Mouse (Mus musculus) gastrocnemius, adult 8-10 months (tissue): Measurements from ENCODE around the gene Ablim1. TPM values are rescaled to one million over a fixed set of nuclear protein-coding genes. Genes with fewer than 3 reads are reported as not detected.

Experiments used
- DNase-seq, 2 experiments: peaks; one replicate each; pipeline ENCODE4 v3.0.0; 2022; ENCODE audit warnings: low spot score in 2 of 2
- total RNA-seq, 4 experiments: library from RNA; stranded (reverse); gene quantifications; 2 replicates each; pipeline ENCODE4 v1.2.4; 2022

The Ablim1 gene
- total RNA-seq, 4 experiments from 2014 or later: 37.8 to 51.1 (median 48.1) TPM

DNA sequence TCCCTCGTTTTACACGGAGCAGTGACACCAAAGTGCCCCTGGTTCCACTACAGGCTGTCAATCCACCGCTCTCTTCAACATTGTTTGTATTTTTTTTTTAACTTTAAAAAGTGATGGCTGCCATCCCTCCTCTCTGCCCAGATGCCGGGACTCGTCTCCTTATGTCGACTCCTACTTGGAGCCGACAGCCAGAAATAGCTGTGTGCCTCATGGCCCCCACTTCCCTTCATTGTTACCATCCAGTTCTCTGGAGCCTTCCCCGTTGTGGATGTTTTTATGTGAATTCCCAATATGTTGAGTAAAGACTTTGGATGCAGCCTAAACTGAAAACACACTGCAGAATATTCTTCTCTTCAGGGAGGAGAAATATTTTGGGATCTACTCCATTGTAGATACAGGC lies 8.7 kb downstream of the Ablim1 start:
- no peak for DNase-seq

DNA sequence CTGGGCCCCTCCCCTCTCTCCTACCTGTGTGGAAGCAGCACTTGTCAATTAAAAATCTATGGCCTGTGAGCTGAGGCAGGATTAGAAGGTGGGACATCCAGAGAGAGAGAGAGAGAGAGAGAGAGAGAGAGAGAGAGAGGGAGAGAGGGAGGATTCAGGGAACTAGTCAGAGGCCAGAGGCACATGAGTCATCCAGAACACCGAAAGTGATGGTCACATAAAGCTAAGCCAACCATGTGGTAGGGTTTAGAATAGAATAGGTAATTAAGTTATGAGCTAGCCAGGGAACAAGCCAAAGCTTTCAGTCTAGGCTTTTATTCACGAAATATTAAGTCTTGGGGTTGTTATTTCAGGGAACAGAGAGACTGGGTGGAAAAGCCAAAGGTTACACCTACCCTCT lies 10.1 kb downstream of the Ablim1 start:
- no peak for DNase-seq

GRCm38 (mm10) chr19:57301961-57302395 lies 12.7 kb downstream of the Ablim1 start:
- DNase-seq: no peak

DNA sequence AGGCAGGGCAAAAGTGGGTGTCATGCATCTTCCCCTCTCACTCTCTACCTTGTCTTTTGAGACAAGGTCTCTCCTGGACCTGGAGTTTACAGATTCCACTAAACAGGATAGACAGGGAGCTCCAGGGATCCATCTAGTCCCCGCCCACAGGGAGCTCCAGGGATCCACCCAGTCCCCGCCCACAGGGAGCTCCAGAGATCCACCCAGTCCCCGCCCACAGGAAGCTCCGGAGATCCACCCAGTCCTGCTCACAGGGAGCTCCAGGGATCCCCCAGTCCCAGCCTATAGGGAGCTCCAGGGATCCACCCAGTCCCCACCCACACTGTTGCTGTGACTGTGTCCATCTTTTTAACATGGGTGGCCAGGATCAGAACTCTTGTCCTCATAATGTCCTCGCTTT lies 16.7 kb downstream of the Ablim1 start:
- no peak for DNase-seq

GRCm38 (mm10) chr19:57297447-57297846 lies 17.3 kb downstream of the Ablim1 start:
- no peak for DNase-seq

- peak in 1 of 2 experiments; percentile 45 for DNase-seq
These were observed 18.2 kb downstream of the Ablim1 start for GRCm38 (mm10) chr19:57296539-57296938.

DNA sequence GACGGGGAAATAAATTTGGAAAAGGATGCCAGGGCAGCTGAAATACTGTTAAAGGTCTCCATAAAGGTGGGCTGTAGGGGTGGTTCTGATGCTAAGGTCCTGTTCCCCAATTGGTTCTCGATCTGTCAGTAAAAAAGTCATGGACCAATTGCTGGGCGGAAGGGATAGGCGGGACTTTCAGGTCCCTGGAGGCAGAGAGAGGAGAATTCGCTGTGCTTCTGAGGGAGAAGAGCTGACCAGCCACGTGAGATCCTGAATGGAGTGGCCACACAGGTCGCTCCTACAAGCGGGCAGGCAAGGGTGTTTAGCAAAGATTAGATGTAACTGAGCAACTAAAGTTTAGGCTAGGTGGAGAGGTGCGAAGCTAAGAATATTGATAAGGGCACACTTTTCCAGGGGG lies 19.2 kb downstream of the Ablim1 start:
- no peak for DNase-seq

DNA sequence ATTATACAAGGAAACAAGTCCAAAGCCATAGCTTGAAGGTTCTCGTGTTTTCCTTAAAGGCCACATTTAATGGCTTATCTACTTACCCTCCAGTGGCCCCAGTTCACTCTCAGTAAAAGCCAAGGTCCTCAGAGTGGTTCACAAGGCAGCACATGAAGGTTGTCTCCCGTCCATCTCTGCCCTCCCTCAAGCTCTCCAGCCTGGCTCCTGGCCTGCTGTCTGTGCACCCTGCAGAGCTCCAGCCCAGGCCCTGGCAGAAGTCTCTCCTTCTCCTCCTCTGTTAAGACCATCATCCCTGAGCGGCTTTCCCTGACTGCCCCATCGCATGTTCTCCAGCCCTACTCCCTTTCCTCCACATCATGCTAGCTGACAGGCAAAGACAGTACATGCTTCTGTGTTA lies 20.4 kb downstream of the Ablim1 start:
- no peak for DNase-seq

GRCm38 (mm10) chr19:57293737-57294136 lies 21.0 kb downstream of the Ablim1 start:
- DNase-seq: peak in 1 of 2 experiments; percentile 48

- DNase-seq: no peak
These were observed 31.4 kb downstream of the Ablim1 start for GRCm38 (mm10) chr19:57283310-57283709.

GRCm38 (mm10) chr19:57282642-57283041 lies 32.1 kb downstream of the Ablim1 start:
- DNase-seq: no peak

- DNase-seq: no peak
These were observed 35.1 kb downstream of the Ablim1 start for GRCm38 (mm10) chr19:57279666-57280065.

- DNase-seq: no peak
These were observed 36.5 kb downstream of the Ablim1 start for GRCm38 (mm10) chr19:57278263-57278662.

DNA sequence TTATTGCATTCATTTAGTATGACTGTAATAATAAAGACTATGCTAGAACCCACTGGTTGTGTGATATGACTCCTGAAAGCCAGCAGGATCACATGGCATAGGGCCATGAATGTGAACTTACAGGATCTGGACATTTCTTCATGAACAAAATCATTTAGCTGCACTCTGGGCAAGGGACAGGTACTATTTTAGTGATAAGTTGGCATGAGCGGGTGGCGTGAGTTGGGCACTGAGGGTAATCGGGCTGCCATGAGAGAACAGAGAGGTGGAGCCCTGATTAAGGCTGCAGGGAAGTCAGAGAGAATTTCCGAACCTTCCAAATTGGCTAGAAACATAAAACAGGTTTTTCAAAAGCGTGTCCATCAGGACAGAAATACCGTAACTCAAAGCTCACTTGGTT lies 37.7 kb downstream of the Ablim1 start:
- DNase-seq: no peak

GRCm38 (mm10) chr19:57275166-57275953 lies 39.4 kb downstream of the Ablim1 start:
- no peak for DNase-seq

DNA sequence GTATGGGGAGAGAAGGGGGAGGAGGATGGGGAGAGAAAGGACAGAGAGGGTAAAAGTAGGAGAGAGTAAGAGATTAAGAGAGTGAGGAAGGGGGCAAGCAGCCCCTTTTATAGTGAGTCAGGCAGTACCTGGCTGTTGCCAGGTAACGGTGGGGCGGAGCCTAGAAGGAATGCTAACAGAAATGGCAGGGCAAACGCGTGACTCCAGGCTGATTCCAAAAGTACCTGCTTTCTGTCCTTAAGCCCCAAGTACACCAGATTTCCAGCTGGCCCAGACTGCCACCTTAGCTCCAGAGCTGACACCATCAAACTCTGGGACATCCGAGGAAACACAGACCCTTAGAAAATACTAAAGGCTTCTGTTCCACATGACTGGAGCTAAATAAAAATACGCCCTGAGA lies 40.0 kb downstream of the Ablim1 start:
- DNase-seq: no peak

GRCm38 (mm10) chr19:57274286-57274685 lies 40.4 kb downstream of the Ablim1 start:
- no peak for DNase-seq

DNA sequence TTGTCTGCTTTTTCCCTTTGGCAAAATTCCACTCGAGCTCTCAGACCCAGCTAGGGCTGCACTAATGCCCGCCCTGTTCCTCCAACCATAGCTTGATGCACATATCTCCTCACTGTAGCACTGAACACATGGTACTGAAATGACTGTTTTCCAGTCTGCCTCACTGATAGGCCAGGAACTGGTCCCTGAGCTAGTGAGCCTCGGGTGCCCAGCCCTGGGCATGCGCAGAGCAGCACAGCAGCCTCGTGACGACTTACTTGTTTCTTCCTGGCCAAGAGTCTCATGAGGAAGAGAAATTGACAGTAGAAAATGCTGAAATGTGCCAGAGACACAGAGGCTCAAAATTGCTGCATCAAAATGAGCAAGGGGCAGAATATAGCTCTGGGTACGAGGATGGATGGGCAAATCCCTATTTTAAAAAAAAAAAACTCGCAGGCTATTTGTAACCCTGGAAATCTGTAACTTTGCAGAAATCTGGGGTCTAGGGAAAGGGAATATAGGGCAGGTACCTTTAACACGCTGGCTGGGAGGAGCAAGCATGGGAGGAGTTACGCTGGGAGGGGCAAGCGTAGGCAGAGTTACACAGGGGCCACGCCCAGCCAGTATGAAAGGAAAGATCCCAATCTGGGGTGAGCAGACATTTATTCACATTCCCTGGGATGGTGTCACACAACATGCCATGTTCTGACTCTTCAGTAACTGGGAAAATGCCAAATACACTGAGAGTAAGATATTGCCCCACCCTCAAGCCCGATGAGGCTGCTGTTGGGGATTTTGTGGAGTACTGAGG lies 41.7 kb downstream of the Ablim1 start:
- DNase-seq: peak; percentile 60 to 61

- DNase-seq: no peak
These were observed 43.0 kb downstream of the Ablim1 start for GRCm38 (mm10) chr19:57271757-57272156.

DNA sequence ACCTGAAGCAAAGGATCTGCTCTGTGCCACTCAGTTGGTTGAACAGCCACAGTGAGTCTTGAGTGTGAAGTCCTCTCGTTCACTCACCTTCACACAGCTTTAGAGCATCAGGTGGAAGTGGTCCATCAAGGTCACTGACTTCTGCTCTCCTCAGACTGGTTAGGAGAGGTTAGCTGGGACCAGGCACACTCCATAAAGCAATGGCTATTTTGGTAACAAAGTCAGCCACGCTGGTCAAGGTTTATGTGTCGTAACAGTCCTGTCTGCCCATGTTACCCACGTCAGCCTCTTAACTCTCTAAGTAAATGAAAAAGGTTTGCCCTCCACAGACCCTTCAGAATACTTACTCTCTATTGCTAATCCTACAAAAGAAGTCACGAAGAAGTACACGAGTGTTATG lies 44.0 kb downstream of the Ablim1 start:
- no peak for DNase-seq

- DNase-seq: no peak
These were observed 44.9 kb downstream of the Ablim1 start for GRCm38 (mm10) chr19:57269791-57270190.

DNA sequence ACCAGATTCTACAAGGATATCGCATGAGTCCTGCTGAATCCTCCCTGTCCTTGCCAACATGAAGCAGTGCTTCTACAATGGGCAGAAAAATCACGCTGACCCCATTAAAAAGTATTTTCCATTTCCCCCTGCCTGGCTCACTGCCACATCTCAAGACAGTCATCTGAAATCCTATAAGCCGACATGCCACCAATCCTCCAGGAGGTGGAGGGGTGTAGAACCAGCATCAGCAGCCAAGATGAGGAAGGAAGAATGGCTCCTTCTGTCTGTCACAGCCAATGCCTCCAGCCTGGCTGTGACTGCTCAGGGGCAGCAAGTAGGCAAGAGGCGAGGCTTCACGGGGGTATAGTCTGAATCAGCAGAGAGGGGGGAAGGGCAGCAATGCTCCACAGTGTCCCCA lies 47.2 kb downstream of the Ablim1 start:
- no peak for DNase-seq
